Mouse (Mus musculus) CD4-positive helper T cell, adult 2 months (primary cell): ENCODE measurements around the gene Mapkap1.

Experiments used
- DNase-seq: peaks from one replicate; pipeline ENCODE4 v3.0.0-alpha.2; 2012; ENCODE audit warnings: low read depth, missing footprints, low spot score

The Mapkap1 gene

DNA sequence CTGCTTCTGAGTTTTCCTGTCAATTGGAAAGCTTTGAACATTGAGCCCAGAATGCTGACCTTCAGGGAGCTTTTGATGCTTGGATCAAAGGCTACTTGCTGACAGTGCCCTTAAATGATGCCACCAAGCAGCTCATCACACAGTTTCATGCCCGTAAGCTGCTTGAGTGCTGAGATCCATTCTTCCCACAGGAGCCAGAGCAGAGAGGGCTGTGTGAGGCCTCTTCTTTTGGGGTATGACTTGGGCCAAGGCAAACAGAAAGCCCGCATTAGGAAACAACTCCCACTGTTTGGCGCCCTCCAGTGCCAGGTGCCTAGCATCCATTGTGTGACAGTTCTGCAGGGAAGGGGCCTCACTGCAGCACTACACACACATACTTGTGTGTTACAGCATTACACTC lies 123.5 kb downstream of the Mapkap1 start:
- no peak for DNase-seq

DNA sequence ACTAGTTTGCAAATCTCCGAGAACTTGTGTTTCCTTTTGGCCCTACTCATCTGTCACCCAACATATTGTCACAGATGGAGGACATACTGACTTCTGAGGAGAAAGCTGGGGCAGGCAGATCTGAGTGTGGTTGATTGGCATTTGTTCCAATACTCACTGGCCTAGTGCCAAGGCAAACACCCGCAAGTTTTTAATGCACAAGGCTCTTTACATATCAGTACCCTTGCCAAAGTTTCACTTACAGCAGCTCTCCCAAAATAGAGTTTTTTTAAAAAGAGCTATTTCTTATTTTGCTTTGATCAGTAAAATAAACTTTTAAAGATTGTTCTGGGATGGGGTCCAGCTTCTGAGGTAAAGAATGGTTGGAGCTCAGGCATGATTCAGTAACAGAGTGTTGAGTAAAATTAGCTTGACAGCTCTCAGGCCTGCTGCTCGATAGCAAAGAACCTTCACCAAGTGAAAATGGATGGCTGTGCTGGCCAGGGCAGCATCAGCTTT lies 125.3 kb downstream of the Mapkap1 start:
- no peak for DNase-seq

DNA sequence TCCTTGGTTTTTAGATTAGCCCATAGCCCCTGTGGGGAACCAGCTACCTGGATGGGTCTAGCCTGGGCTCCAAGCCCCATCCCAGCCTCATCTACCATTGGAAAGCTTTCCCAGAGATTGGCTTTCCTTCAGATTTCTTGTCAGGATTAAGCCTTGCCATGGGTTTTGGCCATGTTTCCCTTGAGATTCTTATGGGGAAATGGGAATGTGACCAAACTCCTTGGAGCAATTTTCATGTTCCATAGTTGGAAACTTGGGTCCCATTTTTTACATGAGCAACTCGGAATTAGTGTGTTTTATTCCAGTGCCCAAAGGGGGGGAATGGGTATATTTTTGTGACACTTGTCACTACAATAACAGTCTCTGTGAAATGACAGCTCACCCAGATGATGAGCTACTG lies 125.8 kb downstream of the Mapkap1 start:
- no peak for DNase-seq

DNA sequence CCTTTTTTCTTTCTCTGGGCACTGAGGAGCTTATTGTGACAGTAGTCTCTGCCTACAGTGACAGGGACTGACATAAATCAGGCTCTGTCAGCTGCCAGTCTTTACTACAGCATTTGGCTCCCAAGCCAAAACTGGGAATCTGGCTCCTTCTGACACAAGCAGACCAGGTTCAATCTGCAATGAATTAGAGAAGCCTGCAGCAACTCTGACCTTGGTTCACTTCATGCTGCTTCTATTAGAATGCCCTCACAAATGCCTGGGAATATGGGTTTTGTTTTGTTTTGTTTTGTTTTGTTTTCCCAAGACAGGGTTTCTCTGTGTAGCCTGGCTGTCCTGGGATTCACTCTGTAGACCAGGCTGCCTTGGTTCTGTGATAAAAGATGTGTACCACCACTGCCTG lies 126.7 kb downstream of the Mapkap1 start:
- no peak for DNase-seq

DNA sequence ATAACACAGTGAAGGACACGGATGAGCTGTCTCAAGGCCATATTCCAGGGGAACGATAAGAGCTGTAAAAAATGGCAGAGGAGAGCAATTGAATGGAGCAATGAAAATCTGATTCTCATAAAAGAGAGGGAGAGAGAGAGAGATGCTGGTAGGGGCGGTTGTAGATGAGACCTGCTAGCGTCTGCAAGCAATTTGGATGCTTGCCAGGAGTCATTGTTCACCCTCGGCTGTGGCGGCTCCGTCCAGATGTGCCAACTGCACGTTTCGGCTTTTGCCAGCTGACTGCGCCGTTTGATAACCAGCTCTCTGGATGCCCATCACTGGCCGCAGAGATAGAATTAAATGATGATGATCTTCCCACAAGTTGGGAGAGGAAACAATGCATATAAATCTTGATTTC lies 128.4 kb downstream of the Mapkap1 start:
- no peak for DNase-seq

DNA sequence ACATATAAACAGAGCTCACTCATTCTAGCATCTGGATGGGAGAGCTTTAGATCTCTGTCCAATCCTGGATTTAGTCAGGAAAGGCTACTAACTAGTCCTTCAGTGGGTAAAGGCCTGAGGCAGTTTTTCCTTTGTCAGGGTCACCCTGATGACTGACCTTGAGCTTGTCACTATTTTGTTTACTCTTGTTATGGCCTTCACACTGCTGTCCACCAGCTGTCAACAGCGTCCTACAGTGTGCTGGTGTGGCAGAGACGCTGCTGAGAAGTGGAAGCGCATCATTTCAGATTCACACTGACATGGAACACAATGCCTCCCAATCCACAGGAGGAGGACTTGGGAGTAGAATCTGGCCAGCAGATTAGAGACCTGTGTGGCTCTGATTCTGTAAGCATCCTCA lies 130.8 kb downstream of the Mapkap1 start:
- no peak for DNase-seq

DNA sequence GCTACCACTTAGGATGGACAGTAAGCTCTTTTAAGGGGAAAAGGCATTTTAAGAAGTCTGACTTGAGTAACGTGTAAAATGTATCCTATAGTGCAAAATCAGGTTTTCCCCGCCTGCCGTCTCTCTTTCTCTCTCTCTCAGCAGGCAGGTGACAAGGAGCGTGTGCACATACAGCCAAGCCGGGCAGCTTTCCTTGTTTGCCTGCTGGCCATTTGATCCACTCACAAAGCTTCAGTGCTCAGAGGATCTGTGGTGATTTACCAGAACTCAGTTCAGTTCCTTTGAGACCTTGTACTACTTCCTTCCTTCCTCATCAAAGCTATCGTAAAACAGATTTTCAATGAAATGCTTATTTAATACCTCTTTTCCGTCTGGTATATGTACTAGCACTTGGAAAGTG lies 137.0 kb downstream of the Mapkap1 start:
- no peak for DNase-seq

DNA sequence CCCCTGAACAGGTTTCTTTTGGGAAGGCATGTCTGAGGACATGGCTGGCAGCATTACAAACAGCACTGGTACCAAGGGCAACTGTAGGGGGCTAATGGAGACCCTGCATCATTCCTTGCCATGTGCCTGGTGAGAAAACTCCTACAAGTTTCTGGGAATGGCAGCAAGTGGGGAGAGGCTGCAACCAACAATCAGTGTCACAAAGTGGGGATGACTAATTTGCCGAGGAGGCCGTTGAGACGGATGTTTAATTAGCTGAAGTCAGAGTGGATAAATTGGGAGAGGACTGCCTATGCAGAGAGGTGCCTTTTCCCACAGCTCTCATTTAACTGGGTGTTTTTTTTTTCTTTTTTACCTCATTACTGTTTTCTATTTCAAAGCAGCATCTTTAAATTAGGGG lies 137.4 kb downstream of the Mapkap1 start:
- DNase-seq, result no peak

DNA sequence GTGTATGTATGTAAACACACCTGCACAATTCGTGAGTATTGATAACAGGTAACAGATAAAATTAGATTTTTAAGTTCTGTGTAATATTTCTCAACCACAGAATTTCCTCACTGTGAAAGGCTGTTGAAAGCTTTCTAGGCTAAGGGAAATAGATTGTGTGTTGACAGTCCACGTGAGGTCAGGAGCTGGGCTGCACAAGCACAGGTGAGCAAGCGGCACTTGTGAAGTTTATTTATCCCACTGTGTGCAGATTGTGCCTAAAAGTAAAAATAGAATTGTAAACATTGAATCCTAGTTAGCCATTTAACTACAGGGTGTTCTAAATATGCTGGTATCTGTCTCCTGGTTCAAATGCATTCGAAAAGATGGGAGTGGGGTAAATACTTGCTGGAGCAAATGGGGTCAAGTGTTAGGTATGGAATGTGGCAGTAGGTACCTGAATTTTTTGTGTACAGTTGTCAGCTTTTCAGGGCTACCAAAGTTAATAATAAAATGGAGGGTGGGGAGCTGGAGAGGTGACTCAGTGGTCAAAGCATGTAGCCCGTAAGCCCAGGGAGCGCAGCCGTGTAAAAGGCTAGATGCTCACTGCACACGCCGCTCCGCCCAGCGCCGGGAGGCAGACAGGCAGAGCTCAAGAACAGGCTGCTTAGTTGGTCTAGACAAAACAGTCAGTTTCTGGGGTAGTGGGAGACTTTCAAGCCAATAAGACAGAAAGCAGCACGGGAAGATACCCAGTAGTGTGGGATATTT lies 138.2 kb downstream of the Mapkap1 start:
- DNase-seq, result no peak

DNA sequence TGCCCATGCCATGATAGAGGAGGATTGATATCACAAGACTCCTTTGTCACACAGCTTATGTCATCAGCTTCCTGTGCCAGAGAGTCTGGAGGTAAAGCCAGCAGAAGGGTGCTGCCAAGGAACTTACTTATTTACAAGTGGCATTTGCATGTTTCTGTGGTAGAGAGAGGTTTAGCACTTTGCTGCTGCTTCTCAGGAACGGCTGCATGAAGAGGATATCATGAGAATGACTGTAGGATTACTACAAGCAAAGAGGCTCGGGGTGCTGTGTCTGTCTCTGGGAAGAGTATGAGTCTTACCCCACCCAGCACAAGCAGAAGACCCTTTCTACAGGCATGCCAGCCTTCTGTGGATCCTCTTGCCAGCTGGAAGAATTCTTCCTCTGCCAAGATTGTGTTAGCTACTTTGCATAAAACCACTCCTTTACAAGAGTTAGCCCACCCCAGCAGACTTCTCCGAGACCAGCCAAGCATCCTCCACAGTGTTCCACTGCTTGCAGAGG lies 139.7 kb downstream of the Mapkap1 start:
- no peak for DNase-seq

DNA sequence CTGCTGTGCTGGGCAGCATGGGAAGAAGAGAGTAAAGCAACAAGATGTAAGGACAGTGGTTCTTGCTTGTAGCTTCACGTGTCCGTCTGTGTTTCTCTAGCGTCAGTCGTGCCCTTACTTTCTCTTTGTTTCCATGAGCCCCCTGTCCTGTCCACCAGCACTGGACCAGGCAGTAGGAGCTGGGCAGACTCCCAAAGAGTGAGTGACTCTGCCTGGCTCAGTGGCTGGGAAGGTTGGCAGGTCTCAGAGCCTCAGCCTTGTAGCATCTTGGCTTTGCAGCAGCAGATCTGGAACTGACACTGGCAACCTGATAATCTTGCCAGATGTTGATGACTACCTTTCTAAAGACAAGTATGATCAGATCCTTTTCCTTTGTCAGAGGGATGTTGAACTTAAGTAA lies 140.9 kb downstream of the Mapkap1 start:
- no peak for DNase-seq

DNA sequence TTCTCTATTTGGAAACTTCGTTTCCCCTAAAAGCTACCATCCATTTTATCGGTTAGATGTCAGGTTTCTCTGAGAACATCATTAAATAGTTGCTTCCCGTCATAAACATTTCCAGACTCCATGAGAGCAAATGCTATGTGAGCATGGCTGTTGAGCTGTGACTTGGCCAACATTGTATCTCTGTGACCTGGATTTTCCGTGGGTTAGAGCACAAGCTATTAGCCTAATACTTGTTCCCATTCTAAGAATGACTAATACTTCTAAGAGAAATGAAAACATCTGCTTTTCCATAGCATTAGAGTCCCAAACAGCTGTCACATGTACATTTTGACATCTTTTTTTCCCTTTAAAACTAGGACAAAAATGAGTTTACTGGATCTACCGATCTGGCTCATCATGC lies 142.4 kb downstream of the Mapkap1 start:
- no peak for DNase-seq

DNA sequence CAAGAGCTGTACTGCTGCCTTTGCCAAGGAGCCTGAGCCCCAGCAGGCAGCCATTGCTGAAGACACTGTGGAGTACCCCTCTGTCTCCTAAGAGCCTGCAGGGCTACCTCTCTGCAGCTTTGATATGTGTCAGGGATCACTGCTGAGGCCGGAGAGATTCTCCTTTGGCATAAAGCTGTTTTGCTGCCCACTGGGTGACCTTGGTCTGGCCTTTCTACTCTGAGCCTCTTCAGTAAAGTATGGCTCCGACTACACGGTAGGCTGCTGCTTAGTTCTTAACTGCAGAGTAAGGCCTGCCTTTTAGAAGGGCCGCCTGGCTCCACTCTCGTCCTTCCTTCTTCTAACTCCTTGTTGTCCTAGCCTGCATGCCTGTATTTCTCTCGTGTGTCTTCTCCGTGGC lies 142.9 kb downstream of the Mapkap1 start:
- no peak for DNase-seq

DNA sequence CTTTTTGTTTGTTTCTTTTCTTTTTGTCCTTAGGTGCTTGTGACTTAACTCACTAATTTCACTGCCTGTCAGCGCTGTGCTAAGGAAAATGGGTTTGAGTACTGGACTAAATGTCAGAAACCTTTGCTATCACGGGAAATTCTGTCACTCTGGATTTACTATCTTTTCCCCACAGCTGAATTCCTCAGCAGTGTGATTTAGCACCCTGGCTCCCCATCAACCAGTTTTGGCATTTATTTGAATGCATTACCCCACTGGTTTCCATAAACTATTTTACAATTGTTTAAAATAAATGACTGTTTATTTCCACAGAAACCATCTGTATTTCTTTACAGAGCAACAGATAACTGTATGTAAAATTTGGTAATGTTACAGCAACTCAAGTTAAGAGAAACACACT lies 146.2 kb downstream of the Mapkap1 start:
- DNase-seq, result no peak

DNA sequence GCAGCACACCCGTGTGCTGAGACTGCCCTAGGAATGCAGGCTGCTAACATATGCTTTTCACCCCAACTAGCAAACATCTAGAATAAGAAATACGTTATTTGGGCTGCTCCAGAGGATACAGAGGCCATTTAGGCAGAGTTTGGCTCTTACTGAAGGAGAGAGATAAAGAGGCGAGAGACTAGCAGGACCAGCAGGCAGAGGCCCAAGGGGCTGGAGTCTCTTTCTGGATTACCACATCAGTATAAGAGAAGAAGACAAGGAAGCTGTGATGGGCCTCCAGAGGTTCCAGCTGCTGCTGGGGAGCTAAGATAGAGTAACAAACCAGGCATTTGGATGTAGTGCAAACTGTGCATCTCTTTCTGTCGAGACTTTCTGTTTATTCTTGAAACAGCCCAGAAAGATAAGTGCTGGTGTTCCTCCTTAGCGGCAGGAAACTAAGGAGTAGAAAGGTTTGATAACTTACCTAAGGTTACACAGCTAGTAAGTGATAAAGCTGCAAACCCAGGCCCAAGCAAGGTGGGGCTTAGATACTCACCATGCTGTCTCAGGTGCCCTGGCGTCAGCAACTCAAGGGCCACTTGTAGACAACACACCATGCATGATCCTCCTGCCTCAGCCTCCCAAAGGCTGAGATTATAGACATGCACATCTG lies 147.1 kb downstream of the Mapkap1 start:
- no peak for DNase-seq

DNA sequence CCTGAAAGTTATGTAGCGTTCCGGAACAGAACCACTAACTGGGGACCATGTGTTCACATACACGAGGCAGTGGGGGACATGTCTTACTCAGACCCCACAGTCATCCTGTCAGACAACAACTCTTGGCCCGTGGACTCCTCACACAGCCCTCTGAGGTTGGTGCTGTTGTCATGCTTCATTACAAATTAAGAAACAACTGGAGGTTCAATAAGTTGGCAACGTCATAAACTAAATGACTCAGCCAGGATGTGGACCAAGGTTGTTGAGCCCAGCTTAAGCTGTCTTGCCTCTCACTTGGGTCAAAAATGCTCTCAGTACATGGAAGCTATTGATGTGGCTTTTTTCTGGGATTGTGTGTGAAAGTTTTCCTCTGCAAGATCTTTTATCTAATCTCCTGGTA lies 153.6 kb downstream of the Mapkap1 start:
- DNase-seq, result no peak

DNA sequence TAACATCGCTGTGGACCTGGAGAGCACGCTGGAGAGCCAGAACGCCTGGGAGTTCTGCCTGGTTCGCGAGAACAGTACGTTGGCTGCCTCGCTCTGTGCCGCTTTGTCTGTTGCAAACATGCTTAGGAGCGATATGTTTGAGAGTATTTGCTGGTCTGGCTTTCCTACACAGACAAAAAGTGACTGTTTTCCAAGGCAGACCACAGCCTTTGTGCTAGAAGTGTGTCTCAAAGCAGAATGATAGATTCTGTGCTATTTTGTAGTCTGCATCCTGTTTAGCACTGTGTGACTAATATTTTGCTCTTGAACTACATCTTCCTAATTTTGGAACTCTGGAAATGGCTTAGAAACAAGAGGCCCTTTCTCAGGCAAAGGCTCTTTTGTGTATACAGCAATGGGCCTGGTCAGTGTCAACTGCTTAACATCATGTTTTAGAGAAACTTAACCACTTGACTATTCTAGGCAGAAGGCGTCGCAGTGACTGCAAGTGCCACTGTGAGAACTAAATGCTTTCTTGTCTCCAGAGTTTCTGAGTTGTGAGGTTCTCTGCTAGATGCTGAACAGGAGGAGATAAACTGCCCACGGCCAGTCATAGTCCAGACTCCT lies 156.6 kb downstream of the Mapkap1 start:
- no peak for DNase-seq

DNA sequence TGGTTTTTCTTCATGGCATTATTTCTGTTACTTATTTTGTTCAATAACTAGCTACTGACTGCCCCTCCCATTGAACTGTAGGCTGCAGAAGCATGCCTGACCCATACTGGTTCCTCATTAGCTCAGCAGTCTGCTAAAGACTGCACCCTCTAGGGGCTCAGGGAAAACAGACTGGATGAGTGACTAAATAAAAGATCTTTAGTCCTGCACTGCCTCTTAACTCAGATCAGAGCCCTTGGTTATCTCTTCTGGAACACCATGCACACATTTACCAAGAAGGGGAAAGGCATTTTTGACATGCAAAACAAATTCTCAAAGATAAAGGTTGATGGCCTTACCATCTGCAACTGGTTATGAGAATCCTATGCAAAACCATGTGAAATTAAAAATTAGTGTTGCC lies 157.3 kb downstream of the Mapkap1 start:
- no peak for DNase-seq

DNA sequence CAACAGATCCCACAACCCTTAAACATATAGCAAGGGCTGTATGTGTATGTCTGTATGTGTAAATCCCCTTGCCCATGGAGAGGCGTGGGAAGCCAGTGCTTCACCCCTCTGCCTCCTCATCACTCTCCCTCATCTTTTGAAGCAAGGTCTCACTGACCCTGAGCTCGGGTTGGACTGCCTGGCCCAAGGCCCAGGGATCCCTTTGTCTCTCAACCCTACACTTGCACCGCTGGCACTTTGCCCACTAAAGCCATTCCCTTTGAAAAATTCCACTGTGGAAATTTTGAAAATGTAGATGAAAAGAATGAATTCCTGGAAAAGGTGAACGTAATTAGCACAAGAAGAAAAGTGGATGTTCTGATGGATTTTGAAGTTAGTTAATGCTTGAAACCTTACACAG lies 159.6 kb downstream of the Mapkap1 start:
- no peak for DNase-seq

DNA sequence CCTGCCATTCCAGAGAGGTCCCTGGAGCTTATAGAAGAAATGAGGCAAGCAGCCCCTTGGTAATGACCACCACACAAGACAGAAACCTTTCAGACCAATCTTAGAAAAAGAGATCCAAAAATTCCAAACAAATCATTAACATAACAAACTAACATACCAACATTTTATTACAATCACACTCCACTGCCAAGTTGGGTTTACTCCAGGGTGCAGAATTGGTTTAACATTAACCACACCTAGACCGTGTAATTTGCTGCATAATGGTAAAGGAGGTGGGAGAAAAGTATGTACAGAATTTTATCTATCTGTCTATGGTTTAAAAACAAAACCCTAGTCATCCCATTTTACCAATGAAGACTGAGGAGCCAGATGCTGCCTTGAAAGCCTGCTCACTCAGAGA lies 160.0 kb downstream of the Mapkap1 start:
- DNase-seq, result no peak

DNA sequence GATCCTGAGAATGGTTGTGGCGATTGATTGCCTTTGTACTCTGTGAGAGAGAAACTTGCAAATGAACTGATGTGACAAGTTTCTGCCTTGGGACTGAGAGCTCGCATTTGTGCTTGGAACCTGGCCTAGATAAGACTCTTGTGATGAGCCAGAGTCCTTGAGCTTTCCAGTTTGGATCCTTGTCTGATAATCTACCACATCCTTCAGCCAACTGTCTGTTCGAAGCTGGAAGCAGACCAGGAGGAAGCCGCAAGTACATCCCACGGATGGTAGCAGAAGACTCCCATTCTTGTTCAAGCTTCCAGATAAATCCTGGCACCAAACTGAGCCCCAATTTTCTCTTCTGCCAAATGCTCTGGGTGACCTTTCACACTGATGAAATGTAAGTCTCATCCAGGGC lies 162.6 kb downstream of the Mapkap1 start:
- DNase-seq, result no peak

DNA sequence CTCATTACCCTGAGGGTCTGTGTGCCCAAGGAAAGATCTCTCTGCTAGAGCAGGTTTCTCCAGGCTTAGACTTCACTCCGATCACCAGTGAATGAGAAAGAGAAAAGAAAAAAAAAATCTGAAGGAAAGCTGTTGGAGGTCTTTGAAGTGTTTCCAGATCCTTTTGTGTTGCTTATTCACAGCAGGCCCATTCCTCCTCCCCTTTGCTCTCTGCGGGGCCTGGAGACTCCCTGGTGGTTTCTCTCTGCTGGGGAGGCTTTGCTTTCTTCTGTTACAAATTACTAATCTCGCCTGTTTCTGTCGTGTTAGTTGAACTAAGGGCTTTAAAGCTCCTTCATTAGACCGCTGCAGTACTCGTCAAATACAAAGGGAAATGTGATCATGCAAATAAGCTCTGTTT lies 163.8 kb downstream of the Mapkap1 start:
- DNase-seq, result no peak

DNA sequence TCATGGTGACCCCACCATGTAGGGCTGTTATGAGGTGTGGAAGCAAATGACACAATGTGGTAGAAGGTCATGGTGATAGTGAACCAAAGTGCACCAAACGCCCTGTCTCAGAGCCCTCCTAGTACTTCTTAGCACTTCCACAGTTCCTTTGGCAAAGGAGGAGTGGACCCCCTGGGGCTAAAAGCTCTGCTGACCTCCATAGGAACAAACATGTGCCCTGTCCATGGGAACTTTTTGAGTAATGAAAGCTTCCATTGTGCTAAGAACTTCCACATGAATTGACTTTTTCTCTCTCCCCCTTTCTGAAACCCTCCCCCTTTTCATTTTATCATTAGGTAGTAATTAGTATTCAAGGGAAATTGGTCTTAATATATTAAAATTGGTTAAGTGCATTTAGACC lies 164.5 kb downstream of the Mapkap1 start:
- DNase-seq, result no peak
